Mouse (Mus musculus): Measurements from ENCODE around the gene Osbpl7. TPM values are rescaled to one million over a fixed set of nuclear protein-coding genes. Genes with fewer than 3 reads are reported as not detected.

Gene Osbpl7
- total RNA-seq (2014; rRNA removed), result 12.6 and 14.6 TPM in 2 replicates
- 10.7 and 13.9 TPM in 2 replicates for polyA plus RNA-seq (2015; fragmentation: Nextera tagmentation; extraction: Ambion mirVana)

GRCm38 (mm10) chr11:97050216-97050943, at the start of gene Osbpl7:
TSS of gene Osbpl7 (plus strand) at chr11:97050628.
- peak within 1 kb of the TSS; percentile 46 for H3K4me3 ChIP-seq (ENCODE audit: low read depth, low read length)
- 5% methylated on average over 18 of the region's 18 CpGs for WGBS
- peak within 1 kb of the TSS; percentile 83 for H3K4me2 ChIP-seq (ENCODE audit: low read depth, low read length, poor library complexity, severe bottlenecking)
- peaks cover 35% of the 10 kb centered on the region for H3K36me3 ChIP-seq (ENCODE audit: insufficient read depth, low read length)
- TF ChIP-seq CTCF (IDR thresholded peaks at IDR 0.05), result peak; percentile 67
- H3K9ac ChIP-seq (replicated peaks; ENCODE audit: low read length, poor library complexity, severe bottlenecking), result peak within 1 kb of the TSS; percentile 51
- peaks cover 10% of the 10 kb centered on the region; the same call in 1 of the 2 replicates for H3K4me1 ChIP-seq (ENCODE audit: insufficient read depth, low read length)
- DNase-seq (ENCODE audit: low spot score) (peak; percentile 88), ATAC-seq (ENCODE audit: low FRiP score) (peak; percentile 83)
- no peaks in the 10 kb centered on the region for H3K27me3 ChIP-seq (ENCODE audit: insufficient read depth, low read length)
- peak within 1 kb of the TSS; percentile 28 for H3K27ac ChIP-seq (ENCODE audit: low read depth, low read length)
- H3K9me3 ChIP-seq (ENCODE audit: low read length), result no peaks in the 10 kb centered on the region

GRCm38 (mm10) chr11:97003170-97003569, 47.3 kb upstream of the Osbpl7 start:
- WGBS, result 34% methylated on average over 5 of the region's 5 CpGs
- ATAC-seq (ENCODE audit: low FRiP score), result no peak

GRCm38 (mm10) chr11:97007093-97007794, 43.2 kb upstream of the Osbpl7 start:
- DNase-seq (ENCODE audit: low spot score), result no peak
- H3K4me3 ChIP-seq (ENCODE audit: low read depth, low read length), result no peak overlapping the region
- no peak overlapping the region for H3K4me2 ChIP-seq (ENCODE audit: low read depth, low read length, poor library complexity, severe bottlenecking)
- no peak overlapping the region for H3K27ac ChIP-seq (ENCODE audit: low read depth, low read length)
- TF ChIP-seq CTCF (IDR thresholded peaks at IDR 0.05), result no peak
- 71% methylated on average over 9 of the region's 9 CpGs for whole genome bisulfite sequencing
- no peaks in the 10 kb centered on the region for H3K4me1 ChIP-seq (ENCODE audit: insufficient read depth, low read length)
- no peaks in the 10 kb centered on the region for H3K9me3 ChIP-seq (ENCODE audit: low read length)
- H3K27me3 ChIP-seq (ENCODE audit: insufficient read depth, low read length), result no peaks in the 10 kb centered on the region; the same call in 1 of the 2 replicates
- H3K36me3 ChIP-seq (ENCODE audit: insufficient read depth, low read length), result no peaks in the 10 kb centered on the region
- H3K9ac ChIP-seq (replicated peaks; ENCODE audit: low read length, poor library complexity, severe bottlenecking), result no peak overlapping the region
- no peak for ATAC-seq (ENCODE audit: low FRiP score)

More at GRCm38 (mm10) chr11:97003170-97003569, 47.3 kb upstream of the Osbpl7 start:
- H3K36me3 ChIP-seq (ENCODE audit: insufficient read depth, low read length), result no peaks in the 10 kb centered on the region
- no peak overlapping the region for H3K4me2 ChIP-seq (ENCODE audit: low read depth, low read length, poor library complexity, severe bottlenecking)
- no peaks in the 10 kb centered on the region for H3K9me3 ChIP-seq (ENCODE audit: low read length)
- H3K9ac ChIP-seq (replicated peaks; ENCODE audit: low read length, poor library complexity, severe bottlenecking), result no peak overlapping the region
- H3K4me3 ChIP-seq (ENCODE audit: low read depth, low read length), result no peak overlapping the region
- H3K27ac ChIP-seq (ENCODE audit: low read depth, low read length), result no peak overlapping the region
- no peaks in the 10 kb centered on the region for H3K4me1 ChIP-seq (ENCODE audit: insufficient read depth, low read length)
- H3K27me3 ChIP-seq (ENCODE audit: insufficient read depth, low read length), result no peaks in the 10 kb centered on the region
- DNase-seq (ENCODE audit: low spot score), result no peak
- TF ChIP-seq CTCF (IDR thresholded peaks at IDR 0.05), result no peak

DNA sequence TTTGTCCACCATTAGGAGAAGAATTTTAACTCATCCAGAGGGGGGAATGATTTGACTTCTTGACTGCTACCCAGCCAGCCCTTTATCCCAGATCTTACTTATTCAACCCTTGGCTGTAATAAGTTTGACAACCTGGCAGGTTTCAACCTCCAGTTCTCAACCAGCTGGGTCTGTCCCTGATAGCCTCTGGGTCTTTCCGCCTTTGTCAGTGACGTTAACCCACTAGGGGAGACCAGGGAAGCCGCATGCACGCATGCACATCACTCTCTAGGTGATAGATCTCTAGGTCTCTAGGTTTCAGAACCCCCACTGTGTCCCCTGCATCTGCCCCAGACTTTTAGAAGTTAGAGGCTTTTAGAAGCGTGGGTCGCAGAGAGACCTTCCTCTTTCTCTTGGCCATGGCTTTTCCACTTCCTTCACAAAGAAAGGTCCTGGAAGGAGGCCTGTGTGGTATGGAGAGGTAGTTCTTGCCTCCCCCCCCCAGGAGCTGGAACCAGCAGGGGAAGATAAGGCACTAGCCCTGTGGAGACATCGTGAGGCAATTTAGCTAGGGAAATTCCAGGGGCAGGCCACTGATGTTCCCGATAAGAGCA, 41.1 kb upstream of the Osbpl7 start:
- Histone ChIP-seq H3K4me3 (ENCODE audit: low read depth, low read length) (no peak overlapping the region), H3K9me3 (ENCODE audit: low read length) (no peaks in the 10 kb centered on the region), H3K27ac (ENCODE audit: low read depth, low read length) (no peak overlapping the region), H3K27me3 (ENCODE audit: insufficient read depth, low read length) (no peaks in the 10 kb centered on the region; the same call in 1 of the 2 replicates), H3K4me2 (ENCODE audit: low read depth, low read length, poor library complexity, severe bottlenecking) (no peak overlapping the region), H3K9ac (replicated peaks; ENCODE audit: low read length, poor library complexity, severe bottlenecking) (no peak overlapping the region), H3K36me3 (ENCODE audit: insufficient read depth, low read length) (no peaks in the 10 kb centered on the region), H3K4me1 (ENCODE audit: insufficient read depth, low read length) (no peaks in the 10 kb centered on the region)
- no peak for TF ChIP-seq CTCF (IDR thresholded peaks at IDR 0.05)
- WGBS, result 68% methylated on average over 8 of the region's 8 CpGs
- no peak for ATAC-seq (ENCODE audit: low FRiP score)
- no peak for DNase-seq (ENCODE audit: low spot score)

- TF ChIP-seq CTCF (IDR thresholded peaks at IDR 0.05), result no peak
- no peak within 1 kb of the TSS for H3K9ac ChIP-seq (replicated peaks; ENCODE audit: low read length, poor library complexity, severe bottlenecking)
- H3K4me1 ChIP-seq (ENCODE audit: insufficient read depth, low read length), result no peaks in the 10 kb centered on the region
- H3K27ac ChIP-seq (ENCODE audit: low read depth, low read length), result no peak within 1 kb of the TSS
- no peaks in the 10 kb centered on the region for H3K36me3 ChIP-seq (ENCODE audit: insufficient read depth, low read length)
- H3K4me3 ChIP-seq (ENCODE audit: low read depth, low read length), result no peak within 1 kb of the TSS
- peak; percentile 44 for DNase-seq (ENCODE audit: low spot score)
- no peak within 1 kb of the TSS for H3K4me2 ChIP-seq (ENCODE audit: low read depth, low read length, poor library complexity, severe bottlenecking)
- no peak for ATAC-seq (ENCODE audit: low FRiP score)
- 21% methylated on average over 8 of the region's 8 CpGs for WGBS
- peaks cover 29% of the 10 kb centered on the region for H3K27me3 ChIP-seq (ENCODE audit: insufficient read depth, low read length)
- H3K9me3 ChIP-seq (ENCODE audit: low read length), result no peaks in the 10 kb centered on the region
Measured at GRCm38 (mm10) chr11:97013121-97013670, 37.2 kb upstream of the Osbpl7 start, which contains the start of gene Sp6. TSS of gene Sp6 (plus strand) at chr11:97013394.

Measured in midbrain, postnatal 0 days (tissue).